Mouse (Mus musculus): ENCODE results near the gene Tpp1. TPM values are rescaled to one million over a fixed set of nuclear protein-coding genes. Genes with fewer than 3 reads are reported as not detected.

Gene Tpp1
- polyA plus RNA-seq, 1 experiment from 2014 or later, result 57.9 TPM

DNA sequence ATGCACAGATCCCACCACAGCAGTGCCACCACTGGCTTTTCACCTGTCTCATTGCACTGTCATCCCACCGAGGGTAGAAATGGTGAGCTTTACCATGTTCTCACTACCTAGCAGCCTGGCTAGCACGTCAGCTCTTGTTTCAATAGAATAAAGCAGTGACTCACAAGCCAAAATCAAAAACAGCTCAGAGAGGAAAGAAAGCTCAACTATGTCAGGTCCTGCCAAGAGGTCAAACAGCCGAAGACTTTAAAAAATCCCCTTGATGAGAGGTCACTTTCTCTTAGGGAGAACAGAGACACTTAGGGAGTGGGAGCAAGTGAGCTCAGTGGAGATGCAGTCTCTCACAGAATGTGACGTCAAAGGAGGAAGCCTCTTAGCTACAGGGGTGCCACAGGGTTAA lies 31.8 kb upstream of the Tpp1 start:
- ATAC-seq (ENCODE audit: low FRiP score) (no peak), DNase-seq (ENCODE audit: low spot score, missing footprints) (no peak)
- H3K9me3 ChIP-seq (ENCODE audit: control insufficient read depth, low read length), result no peaks in the 10 kb centered on the region
- 41% methylated on average over 4 of the region's 4 CpGs for WGBS
- H3K4me1 ChIP-seq (ENCODE audit: control insufficient read depth, insufficient read depth, low read length), result peaks cover 34% of the 10 kb centered on the region
- no peak overlapping the region for H3K27ac ChIP-seq (ENCODE audit: low read depth, low read length)
- no peak overlapping the region for H3K4me3 ChIP-seq (ENCODE audit: low read depth, low read length)
- peaks cover 8% of the 10 kb centered on the region for H3K36me3 ChIP-seq (ENCODE audit: control insufficient read depth, insufficient read depth, low read length)
- H3K9ac ChIP-seq (ENCODE audit: low read length), result no peak overlapping the region
- H3K27me3 ChIP-seq (ENCODE audit: control insufficient read depth, insufficient read depth, low read length), result no peaks in the 10 kb centered on the region
- no peak overlapping the region for H3K4me2 ChIP-seq

DNA sequence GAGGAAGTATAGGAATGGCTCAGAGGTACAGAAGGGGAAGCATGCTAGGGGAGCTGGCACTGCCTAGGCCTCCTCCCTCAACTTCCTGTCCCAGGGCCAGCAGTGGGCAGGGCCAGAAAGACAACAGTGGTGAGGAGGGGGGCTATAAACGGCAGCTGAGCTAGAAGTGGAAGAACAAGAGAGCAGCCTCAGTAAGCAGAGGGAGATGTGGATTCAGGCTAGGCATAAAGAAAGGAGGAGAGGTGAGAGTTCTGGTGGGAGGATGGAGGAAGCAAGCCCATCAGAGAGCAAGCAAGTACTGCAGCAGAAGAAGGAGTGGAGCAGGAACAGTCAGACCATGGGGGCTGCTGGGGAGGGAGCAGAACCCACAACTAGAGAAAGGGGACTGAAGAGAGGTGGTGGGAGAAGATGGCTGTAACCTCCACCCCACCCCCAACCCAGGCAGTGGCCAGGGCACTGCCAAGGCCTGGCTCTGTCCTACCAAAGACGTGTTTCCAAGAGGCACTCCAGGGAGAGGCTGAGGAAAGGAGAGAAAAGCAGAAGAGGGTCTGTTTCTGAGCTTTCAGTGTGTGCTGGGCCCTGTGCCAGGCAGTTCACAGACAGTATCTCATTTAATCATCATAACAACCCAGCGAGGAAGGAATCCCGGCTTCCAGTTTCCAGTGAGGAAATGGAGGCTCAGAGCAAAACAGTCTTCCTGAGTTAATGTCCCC lies 26.7 kb upstream of the Tpp1 start:
- Histone ChIP-seq H3K9me3 (ENCODE audit: control insufficient read depth, low read length) (no peaks in the 10 kb centered on the region), H3K9ac (ENCODE audit: low read length) (no peak overlapping the region), H3K27ac (ENCODE audit: low read depth, low read length) (no peak overlapping the region), H3K4me2 (no peak overlapping the region), H3K36me3 (ENCODE audit: control insufficient read depth, insufficient read depth, low read length) (peaks cover 8% of the 10 kb centered on the region), H3K4me1 (ENCODE audit: control insufficient read depth, insufficient read depth, low read length) (peaks cover 20% of the 10 kb centered on the region), H3K4me3 (ENCODE audit: low read depth, low read length) (no peak overlapping the region), H3K27me3 (ENCODE audit: control insufficient read depth, insufficient read depth, low read length) (no peaks in the 10 kb centered on the region)
- DNase-seq (ENCODE audit: low spot score, missing footprints), result peak; percentile 88
- 42% methylated on average over 4 of the region's 4 CpGs for WGBS
- peak; percentile 33 for ATAC-seq (ENCODE audit: low FRiP score)

DNA sequence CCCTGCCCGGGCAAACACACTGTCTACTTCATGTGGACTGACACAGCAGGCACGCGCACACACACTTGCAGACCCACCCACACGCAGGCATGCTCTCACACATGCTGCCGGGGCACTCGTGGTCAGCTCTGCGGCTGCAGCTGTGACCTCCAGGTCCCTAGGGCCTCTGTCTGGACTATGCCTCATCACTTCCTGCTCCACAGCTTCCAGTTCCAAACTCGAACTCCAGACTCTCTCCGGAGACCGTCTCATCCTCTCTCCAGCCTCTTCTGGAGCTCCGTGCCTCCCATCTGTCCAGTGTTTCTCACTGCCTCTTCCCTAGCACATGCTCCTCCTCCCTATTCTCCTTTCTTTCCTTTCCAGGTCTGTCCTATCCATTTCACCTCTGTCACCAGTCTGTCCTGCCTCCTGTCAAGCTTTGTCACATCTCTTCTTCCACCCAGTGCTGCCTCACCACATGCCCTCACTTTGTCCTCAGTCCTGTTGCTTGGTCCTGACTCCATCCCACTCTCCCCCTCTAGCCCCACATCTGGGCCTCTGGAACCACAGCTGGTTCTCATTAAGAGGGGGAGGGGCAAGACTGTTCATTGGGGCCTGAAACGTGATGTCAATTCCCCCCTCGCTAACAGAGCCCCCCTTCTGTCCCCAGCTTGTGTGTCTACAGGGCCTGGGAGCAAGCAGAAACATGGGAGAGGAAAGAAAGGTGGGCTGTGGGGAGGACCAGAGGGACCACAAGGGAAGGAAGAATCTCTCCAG lies 25.9 kb upstream of the Tpp1 start:
- H3K9ac ChIP-seq (ENCODE audit: low read length), result no peak overlapping the region
- H3K36me3 ChIP-seq (ENCODE audit: control insufficient read depth, insufficient read depth, low read length), result peaks cover 8% of the 10 kb centered on the region
- H3K4me3 ChIP-seq (ENCODE audit: low read depth, low read length), result no peak overlapping the region
- no peaks in the 10 kb centered on the region for H3K27me3 ChIP-seq (ENCODE audit: control insufficient read depth, insufficient read depth, low read length)
- H3K27ac ChIP-seq (ENCODE audit: low read depth, low read length), result no peak overlapping the region; the same call in 1 of the 2 replicates
- ATAC-seq (ENCODE audit: low FRiP score) (peak; percentile 45; the same call in 1 of the 2 replicates), DNase-seq (ENCODE audit: low spot score, missing footprints) (peak; percentile 89)
- no peak overlapping the region for H3K4me2 ChIP-seq
- peaks cover 14% of the 10 kb centered on the region for H3K4me1 ChIP-seq (ENCODE audit: control insufficient read depth, insufficient read depth, low read length)
- H3K9me3 ChIP-seq (ENCODE audit: control insufficient read depth, low read length), result no peaks in the 10 kb centered on the region
- 62% methylated on average over 13 of the region's 13 CpGs for WGBS

DNA sequence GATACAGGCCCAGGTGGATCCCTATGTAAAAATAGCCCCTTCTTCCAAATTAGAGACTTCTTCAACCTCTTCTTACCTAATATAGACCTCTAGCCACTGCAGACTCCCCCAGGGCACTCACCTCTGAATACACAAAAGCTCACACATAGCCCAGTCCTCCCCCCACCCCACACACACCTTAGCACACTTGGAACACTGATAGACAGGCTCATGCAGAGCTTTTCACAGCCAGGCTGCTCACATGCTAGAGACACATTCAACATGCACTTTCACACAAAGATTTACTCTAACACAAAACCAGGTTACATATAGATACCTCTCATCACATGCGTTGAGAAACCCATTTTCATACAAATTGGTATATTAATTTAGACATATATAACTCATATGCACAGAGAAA lies 25.3 kb upstream of the Tpp1 start:
- Histone ChIP-seq H3K9ac (ENCODE audit: low read length) (no peak overlapping the region), H3K27me3 (ENCODE audit: control insufficient read depth, insufficient read depth, low read length) (no peaks in the 10 kb centered on the region), H3K36me3 (ENCODE audit: control insufficient read depth, insufficient read depth, low read length) (peaks cover 14% of the 10 kb centered on the region), H3K4me1 (ENCODE audit: control insufficient read depth, insufficient read depth, low read length) (peaks cover 14% of the 10 kb centered on the region), H3K4me3 (ENCODE audit: low read depth, low read length) (no peak overlapping the region), H3K9me3 (ENCODE audit: control insufficient read depth, low read length) (no peaks in the 10 kb centered on the region), H3K4me2 (no peak overlapping the region), H3K27ac (ENCODE audit: low read depth, low read length) (no peak overlapping the region)
- no peak for DNase-seq (ENCODE audit: low spot score, missing footprints)
- 92% methylated on average over 1 of the region's 1 CpGs for WGBS
- no peak for ATAC-seq (ENCODE audit: low FRiP score)

DNA sequence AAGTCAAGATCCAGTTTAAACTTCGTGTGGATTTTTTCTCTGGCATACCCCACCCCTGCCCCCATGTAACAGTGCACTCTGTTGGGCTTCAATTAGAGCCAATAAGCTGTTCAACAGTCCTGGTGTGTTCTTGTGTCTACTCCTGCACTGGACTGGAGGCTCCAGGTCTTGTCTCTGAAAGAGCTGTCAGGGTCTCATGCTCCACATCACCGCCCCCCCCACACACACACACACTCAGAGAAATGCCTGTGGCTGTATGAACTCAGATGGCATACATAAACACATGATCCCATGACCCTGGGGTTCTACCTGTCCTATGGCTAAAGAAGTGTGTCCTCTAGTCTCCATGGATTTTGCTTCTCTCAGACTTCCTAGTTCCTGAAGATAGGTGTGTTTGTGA lies 24.0 kb upstream of the Tpp1 start:
- peaks cover 21% of the 10 kb centered on the region; the same call in 1 of the 2 replicates for H3K36me3 ChIP-seq (ENCODE audit: control insufficient read depth, insufficient read depth, low read length)
- H3K9ac ChIP-seq (ENCODE audit: low read length), result no peak overlapping the region
- H3K9me3 ChIP-seq (ENCODE audit: control insufficient read depth, low read length), result no peaks in the 10 kb centered on the region
- H3K27me3 ChIP-seq (ENCODE audit: control insufficient read depth, insufficient read depth, low read length), result no peaks in the 10 kb centered on the region
- H3K4me3 ChIP-seq (ENCODE audit: low read depth, low read length), result no peak overlapping the region
- 86% methylated on average over 2 of the region's 2 CpGs for WGBS
- H3K4me1 ChIP-seq (ENCODE audit: control insufficient read depth, insufficient read depth, low read length), result peaks cover 14% of the 10 kb centered on the region
- ATAC-seq (ENCODE audit: low FRiP score) (no peak), DNase-seq (ENCODE audit: low spot score, missing footprints) (no peak)
- H3K4me2 ChIP-seq, result no peak overlapping the region
- no peak overlapping the region for H3K27ac ChIP-seq (ENCODE audit: low read depth, low read length)

DNA sequence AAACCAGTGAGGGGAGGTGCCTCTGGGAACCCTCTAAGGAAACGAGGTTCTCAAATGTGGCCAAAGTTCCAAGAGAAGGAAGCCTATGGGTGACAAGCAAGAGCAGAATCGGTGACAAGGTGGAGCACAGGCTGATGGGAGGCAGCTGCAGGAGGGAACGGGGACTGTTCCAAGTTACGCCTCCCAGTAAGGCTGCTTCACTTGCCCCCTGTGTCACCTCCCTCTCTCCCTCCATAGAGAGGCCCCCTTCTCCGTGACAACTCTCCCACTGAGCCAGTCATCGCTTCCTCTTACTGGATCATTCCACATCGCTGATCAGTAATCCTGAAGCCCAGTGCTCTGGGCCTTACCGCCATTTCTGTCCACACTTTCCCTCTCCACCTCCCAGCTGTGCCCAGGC lies 22.6 kb upstream of the Tpp1 start:
- Histone ChIP-seq H3K4me1 (ENCODE audit: control insufficient read depth, insufficient read depth, low read length) (peaks cover 14% of the 10 kb centered on the region), H3K9me3 (ENCODE audit: control insufficient read depth, low read length) (no peaks in the 10 kb centered on the region), H3K9ac (ENCODE audit: low read length) (no peak overlapping the region), H3K27me3 (ENCODE audit: control insufficient read depth, insufficient read depth, low read length) (no peaks in the 10 kb centered on the region), H3K4me3 (ENCODE audit: low read depth, low read length) (no peak overlapping the region), H3K27ac (ENCODE audit: low read depth, low read length) (no peak overlapping the region), H3K36me3 (ENCODE audit: control insufficient read depth, insufficient read depth, low read length) (peaks cover 21% of the 10 kb centered on the region; the same call in 1 of the 2 replicates), H3K4me2 (no peak overlapping the region)
- ATAC-seq (ENCODE audit: low FRiP score) (peak; percentile 41; the same call in 1 of the 2 replicates), DNase-seq (ENCODE audit: low spot score, missing footprints) (no peak)
- WGBS, result 29% methylated on average over 8 of the region's 8 CpGs

DNA sequence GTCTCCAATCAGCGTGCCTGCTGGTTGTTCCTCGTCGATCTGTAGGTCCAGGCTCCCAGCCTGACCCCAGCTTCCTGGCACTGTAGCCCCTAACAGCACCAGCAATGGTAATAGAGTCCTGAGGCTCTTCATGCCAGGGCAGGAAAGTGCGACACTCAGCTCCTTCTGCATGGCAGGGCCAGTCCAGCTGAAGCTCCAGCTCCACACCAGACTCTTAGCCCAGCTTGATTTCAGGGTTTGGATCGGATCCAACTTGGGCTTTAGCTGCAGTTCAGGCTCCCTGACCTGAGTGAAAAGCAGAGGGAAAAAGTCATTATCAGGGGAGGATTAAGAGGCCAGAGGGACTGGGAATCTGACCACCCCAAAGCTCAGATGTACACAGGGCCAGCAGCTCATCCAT lies 21.0 kb upstream of the Tpp1 start:
- Histone ChIP-seq H3K9ac (ENCODE audit: low read length) (no peak overlapping the region), H3K4me2 (no peak overlapping the region), H3K27me3 (ENCODE audit: control insufficient read depth, insufficient read depth, low read length) (no peaks in the 10 kb centered on the region), H3K4me1 (ENCODE audit: control insufficient read depth, insufficient read depth, low read length) (peaks cover 17% of the 10 kb centered on the region), H3K36me3 (ENCODE audit: control insufficient read depth, insufficient read depth, low read length) (peaks cover 21% of the 10 kb centered on the region; the same call in 1 of the 2 replicates), H3K27ac (ENCODE audit: low read depth, low read length) (no peak overlapping the region), H3K4me3 (ENCODE audit: low read depth, low read length) (no peak overlapping the region), H3K9me3 (ENCODE audit: control insufficient read depth, low read length) (no peaks in the 10 kb centered on the region)
- ATAC-seq (ENCODE audit: low FRiP score), result no peak
- 70% methylated on average over 5 of the region's 5 CpGs for WGBS
- no peak for DNase-seq (ENCODE audit: low spot score, missing footprints)

DNA sequence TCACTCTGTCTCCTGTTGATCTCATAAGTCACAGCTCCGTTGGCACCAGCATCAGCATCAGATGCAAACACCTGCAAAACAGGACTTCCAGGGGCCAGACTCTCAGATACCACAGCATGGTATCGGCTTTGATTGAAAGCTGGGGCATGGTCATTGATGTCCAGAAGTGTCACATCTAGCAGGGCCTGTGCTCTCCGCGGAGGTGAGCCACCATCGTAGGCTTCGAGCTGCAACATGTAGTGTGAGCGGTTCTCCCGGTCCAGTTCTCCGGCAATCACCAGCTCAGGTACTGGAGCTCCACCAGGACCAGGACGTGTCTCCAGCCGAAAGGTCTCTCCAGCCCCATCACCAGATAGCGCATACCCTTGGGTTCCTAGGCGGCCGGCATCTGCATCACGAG lies 20.3 kb upstream of the Tpp1 start:
- Histone ChIP-seq H3K27ac (ENCODE audit: low read depth, low read length) (no peak overlapping the region), H3K4me1 (ENCODE audit: control insufficient read depth, insufficient read depth, low read length) (peaks cover 24% of the 10 kb centered on the region), H3K27me3 (ENCODE audit: control insufficient read depth, insufficient read depth, low read length) (no peaks in the 10 kb centered on the region), H3K4me3 (ENCODE audit: low read depth, low read length) (no peak overlapping the region), H3K9ac (ENCODE audit: low read length) (no peak overlapping the region), H3K36me3 (ENCODE audit: control insufficient read depth, insufficient read depth, low read length) (peaks cover 21% of the 10 kb centered on the region; the same call in 1 of the 2 replicates), H3K4me2 (no peak overlapping the region), H3K9me3 (ENCODE audit: control insufficient read depth, low read length) (no peaks in the 10 kb centered on the region)
- WGBS, result 94% methylated on average over 15 of the region's 15 CpGs
- ATAC-seq (ENCODE audit: low FRiP score), result no peak
- DNase-seq (ENCODE audit: low spot score, missing footprints), result no peak

DNA sequence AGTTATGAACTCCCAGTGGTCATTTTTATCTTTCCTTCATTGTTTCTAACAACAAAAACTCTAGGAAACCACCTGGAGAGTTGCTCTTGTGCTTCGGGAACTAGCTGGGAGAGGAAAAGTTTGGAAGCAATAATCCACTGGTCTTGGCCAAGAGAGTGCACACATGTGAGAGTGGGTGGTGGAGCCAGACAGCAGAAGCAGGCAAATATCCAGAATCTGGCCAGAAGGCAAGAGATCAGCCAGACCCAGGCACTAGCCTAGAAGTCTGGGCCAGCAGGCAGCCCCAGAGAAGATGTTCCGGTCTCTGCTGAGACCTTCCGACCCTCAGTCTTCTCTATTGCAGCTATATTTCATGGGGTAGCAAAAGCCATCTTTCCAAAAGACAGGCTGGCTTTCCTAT lies 17.9 kb upstream of the Tpp1 start:
- ATAC-seq (ENCODE audit: low FRiP score) (no peak), DNase-seq (ENCODE audit: low spot score, missing footprints) (no peak)
- 94% methylated on average over 3 of the region's 3 CpGs for WGBS
- peaks cover 28% of the 10 kb centered on the region; the same call in 1 of the 2 replicates for H3K36me3 ChIP-seq (ENCODE audit: control insufficient read depth, insufficient read depth, low read length)
- H3K4me3 ChIP-seq (ENCODE audit: low read depth, low read length), result no peak overlapping the region
- no peaks in the 10 kb centered on the region for H3K27me3 ChIP-seq (ENCODE audit: control insufficient read depth, insufficient read depth, low read length)
- peaks cover 21% of the 10 kb centered on the region for H3K4me1 ChIP-seq (ENCODE audit: control insufficient read depth, insufficient read depth, low read length)
- no peak overlapping the region for H3K27ac ChIP-seq (ENCODE audit: low read depth, low read length)
- H3K9ac ChIP-seq (ENCODE audit: low read length), result no peak overlapping the region
- no peaks in the 10 kb centered on the region for H3K9me3 ChIP-seq (ENCODE audit: control insufficient read depth, low read length)
- no peak overlapping the region for H3K4me2 ChIP-seq

Measured in midbrain, embryonic 11.5 days (tissue).